Mouse (Mus musculus) E14TG2a.4 (cell line): ENCODE results near the gene Klf3.

Experiments used
- CTCF ChIP-seq: conservative IDR thresholded peaks from 2 replicates; pipeline ENCODE4 v1.5.1; 2014; ENCODE audit warnings: low read length
- NANOG ChIP-seq: IDR thresholded peaks from 2 replicates; pipeline ENCODE4 v1.6.1; 2014; ENCODE audit warnings: borderline replicate concordance, low read length, mixed read lengths
- POU5F1 ChIP-seq: IDR thresholded peaks from 2 replicates; pipeline ENCODE4 v1.6.1; 2014; ENCODE audit warnings: low read length, borderline replicate concordance

- TF ChIP-seq CTCF = no peak
- no peak for TF ChIP-seq POU5F1
- no peak for TF ChIP-seq NANOG
Measured at GRCm38 (mm10) chr5:64765765-64766164, 37.4 kb upstream of the Klf3 start.
